Mouse (Mus musculus) embryonic facial prominence, embryonic 11.5 days (tissue): ENCODE data around the gene Gm5868. TPM values are rescaled to one million over a fixed set of nuclear protein-coding genes. Genes with fewer than 3 reads are reported as not detected.
"Not testable (repeated sequence)": the region's sequence is repeated elsewhere in the genome, so short reads cannot be mapped to it uniquely, and the experiment has no call there.

Experiments
- ATAC-seq: fragments of 200-750 bp; cut with Nextera tagmentation; replicated peaks from 2 replicates; pipeline ENCODE4 v1.8.0; 2017; ENCODE audit warnings: low read depth; ENCODE audit not compliant: insufficient number of reproducible peaks, low FRiP score, low TSS enrichment
- DNase-seq: peaks from one replicate; pipeline ENCODE4 v3.0.0-alpha.2; 2015; ENCODE audit warnings: low spot score
- H3K27ac ChIP-seq: fragments of 300-500 bp; sonication (generic); replicated peaks from 2 replicates; pipeline ENCODE4 v1.5.1; 2014; ENCODE audit warnings: mild to moderate bottlenecking, low read depth, low read length, control low read depth
- H3K27me3 ChIP-seq: fragments of 300-500 bp; sonication (generic); 2 replicates; pipeline ENCODE4 v1.6.1; 2014; ENCODE audit warnings: mild to moderate bottlenecking, low read length, moderate library complexity, mixed read lengths; ENCODE audit not compliant: control insufficient read depth, insufficient read depth
- H3K36me3 ChIP-seq: fragments of 300-500 bp; sonication (generic); replicated peaks from 2 replicates; pipeline ENCODE4 v1.6.1; 2014; ENCODE audit warnings: low read depth, mild to moderate bottlenecking, low read length, moderate library complexity, mixed read lengths; ENCODE audit not compliant: control insufficient read depth, insufficient read depth
- H3K4me1 ChIP-seq: fragments of 300-500 bp; sonication (generic); 2 replicates; pipeline ENCODE4 v1.6.1; 2014; ENCODE audit warnings: low read length, mixed read lengths; ENCODE audit not compliant: control insufficient read depth, insufficient read depth
- H3K4me2 ChIP-seq: fragments of 300-500 bp; sonication (generic); 2 replicates; pipeline ENCODE4 v1.6.1; 2014; ENCODE audit warnings: low read depth, mild to moderate bottlenecking, control low read depth, low read length, moderate library complexity
- H3K4me3 ChIP-seq: fragments of 300-500 bp; sonication (generic); 2 replicates; pipeline ENCODE4 v1.5.1; 2014; ENCODE audit warnings: low read depth, low read length, control low read depth
- H3K9ac ChIP-seq: fragments of 300-500 bp; sonication (generic); replicated peaks from 2 replicates; pipeline ENCODE4 v1.6.1; 2014; ENCODE audit warnings: mild to moderate bottlenecking, control low read depth, low read length
- H3K9me3 ChIP-seq: fragments of 300-500 bp; sonication (generic); replicated peaks from 2 replicates; pipeline ENCODE4 v1.6.1; 2016; ENCODE audit warnings: mild to moderate bottlenecking, low read length, inconsistent platforms, mixed read lengths; ENCODE audit not compliant: control insufficient read depth
- WGBS: fragments of 180-500 bp; shearing (Covaris S2); extraction: QIAGEN DNeasy Blood & Tissue Kit; methylation state at CpG from one replicate; pipeline ENCODE4 v1.1.7; 2014; 5-methylcytosine and 5-hydroxymethylcytosine counted together
- polyA plus RNA-seq: library from polyadenylated mRNA; unstranded; fragments of >200 nt; fragmentation: Nextera tagmentation; extraction: Ambion mirVana; gene quantifications from 2 replicates; pipeline ENCODE4 v1.2.1, GENCODE M21; 2014

Gm5868 gene
- polyA plus RNA-seq, 1 experiment from 2014 or later, result 1.9 TPM

DNA sequence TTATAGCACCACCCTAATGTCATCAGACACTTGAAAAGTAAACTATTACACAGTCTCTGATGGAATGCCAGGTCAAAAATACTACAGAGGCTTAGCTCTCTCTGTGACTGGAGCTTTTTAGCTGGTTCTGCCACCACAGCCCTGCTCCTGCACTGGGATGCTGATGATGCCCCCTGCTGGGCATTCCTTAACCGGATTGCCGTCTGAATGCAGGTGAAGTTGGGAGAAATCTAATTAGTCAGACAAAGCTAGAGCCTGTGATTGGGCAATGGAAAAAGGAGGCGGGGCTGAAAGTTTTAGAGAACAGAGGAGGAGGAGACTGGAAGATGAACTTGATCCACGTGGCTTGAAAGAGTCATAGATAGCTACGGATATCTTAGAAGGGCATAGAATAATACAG is 13.7 kb upstream of the Gm5868 start:
- Histone ChIP-seq H3K4me2 (no peak overlapping the region), H3K36me3 (no peaks in the 10 kb centered on the region), H3K27me3 (no peaks in the 10 kb centered on the region), H3K9me3 (no peaks in the 10 kb centered on the region), H3K9ac (no peak overlapping the region), H3K27ac (no peak overlapping the region), H3K4me1 (no peaks in the 10 kb centered on the region), H3K4me3 (no peak overlapping the region)
- 13% methylated on average over 5 of the region's 5 CpGs for WGBS
- ATAC-seq, result peak; percentile 44; the same call in 1 of the 2 replicates
- DNase-seq, result peak; percentile 66

DNA sequence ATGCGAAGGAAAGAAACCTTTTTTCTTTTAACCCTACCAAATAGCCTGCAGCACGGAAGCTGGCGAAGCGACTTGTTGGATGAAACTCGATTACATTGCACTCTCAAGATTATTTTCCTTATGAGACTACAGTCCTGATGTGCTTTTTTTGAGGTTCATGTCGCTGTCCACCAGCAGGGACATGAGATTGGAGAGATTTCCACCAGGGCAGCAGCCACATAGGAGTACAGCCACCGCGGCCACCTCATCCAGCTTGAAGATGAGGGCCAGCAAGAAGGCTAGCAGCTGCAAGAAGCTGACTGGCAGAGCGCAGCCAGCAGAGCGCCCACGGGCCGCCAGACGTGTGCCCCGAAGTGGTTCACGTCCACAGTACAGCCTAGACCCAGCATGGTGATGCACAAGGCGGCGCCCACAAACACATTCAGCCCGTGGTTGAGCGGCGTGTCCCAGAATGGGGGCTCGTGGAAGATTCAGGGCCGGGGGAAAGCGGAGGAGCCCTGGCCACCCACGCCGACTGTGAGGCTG is 622 bp downstream of the Gm5868 start:
- not testable (repeated sequence) for DNase-seq, H3K27ac ChIP-seq, H3K4me1 ChIP-seq, H3K36me3 ChIP-seq, H3K27me3 ChIP-seq, H3K9me3 ChIP-seq
- ATAC-seq, result peak; percentile 41; the same call in 1 of the 2 replicates
- peak overlapping the region; percentile 53 for H3K4me2 ChIP-seq
- H3K4me3 ChIP-seq, result peak overlapping the region; percentile 30; the same call in 1 of the 2 replicates
- 38% methylated on average over 25 of the region's 25 CpGs for WGBS
- H3K9ac ChIP-seq, result peak overlapping the region; percentile 30; the same call in 1 of the 2 replicates

DNA sequence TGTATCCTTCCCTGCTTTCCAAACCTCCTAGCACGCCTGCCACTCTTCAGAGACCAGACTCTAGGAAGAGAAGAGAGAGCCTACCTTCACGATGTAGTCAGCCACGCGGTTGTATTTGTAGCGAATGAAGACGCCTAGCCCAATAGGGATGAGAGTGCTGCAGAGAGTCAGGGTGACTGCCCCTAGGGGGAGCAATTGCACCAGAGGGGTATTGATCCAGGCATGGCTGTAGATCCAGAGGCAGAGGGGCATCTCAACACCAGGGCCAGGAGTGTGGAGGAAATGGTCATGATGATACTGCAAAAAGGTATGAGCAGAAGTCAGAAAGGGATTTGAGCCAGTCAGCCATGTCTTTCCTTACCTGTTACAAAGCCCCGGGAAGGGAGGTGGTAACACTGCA is 1.2 kb downstream of the Gm5868 start:
- H3K27me3 ChIP-seq, H3K9ac ChIP-seq, H3K36me3 ChIP-seq, H3K4me1 ChIP-seq, ATAC-seq, DNase-seq, H3K4me2 ChIP-seq, H3K4me3 ChIP-seq, H3K27ac ChIP-seq, H3K9me3 ChIP-seq: not testable (repeated sequence)
- 39% methylated on average over 7 of the region's 7 CpGs for WGBS

DNA sequence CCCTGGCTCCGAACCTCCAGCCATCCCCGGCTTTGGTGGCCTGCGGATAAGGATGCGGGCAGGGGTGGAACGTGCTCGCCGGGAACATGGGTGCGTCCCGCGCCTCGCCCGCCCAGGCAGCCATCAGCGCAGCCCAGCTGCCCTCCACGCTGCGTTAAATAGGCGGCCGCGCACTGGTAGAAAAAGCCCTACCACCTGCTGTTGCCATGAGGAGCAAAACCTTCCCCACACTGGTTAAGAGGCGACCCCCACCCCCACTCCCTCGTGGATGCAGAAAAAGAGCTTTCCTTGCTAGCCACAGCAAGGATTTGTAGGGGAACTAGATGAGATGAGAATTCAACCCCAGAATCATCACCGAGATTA is 6.4 kb downstream of the Gm5868 start, which contains the start of gene Zar1:
Gene Zar1, minus strand, starts transcription at position 285 of the 363 bp plus-strand sequence.
- H3K9me3 ChIP-seq, H3K36me3 ChIP-seq, H3K4me1 ChIP-seq, H3K27ac ChIP-seq, H3K27me3 ChIP-seq: not testable (repeated sequence)
- Histone ChIP-seq H3K9ac (peak within 1 kb of the TSS; percentile 60), H3K4me3 (peak within 1 kb of the TSS; percentile 30), H3K4me2 (peak within 1 kb of the TSS; percentile 75)
- ATAC-seq (peak; percentile 68; the same call in 1 of the 2 replicates), DNase-seq (peak; percentile 17)
- WGBS, result 5% methylated on average over 16 of the region's 21 CpGs

DNA sequence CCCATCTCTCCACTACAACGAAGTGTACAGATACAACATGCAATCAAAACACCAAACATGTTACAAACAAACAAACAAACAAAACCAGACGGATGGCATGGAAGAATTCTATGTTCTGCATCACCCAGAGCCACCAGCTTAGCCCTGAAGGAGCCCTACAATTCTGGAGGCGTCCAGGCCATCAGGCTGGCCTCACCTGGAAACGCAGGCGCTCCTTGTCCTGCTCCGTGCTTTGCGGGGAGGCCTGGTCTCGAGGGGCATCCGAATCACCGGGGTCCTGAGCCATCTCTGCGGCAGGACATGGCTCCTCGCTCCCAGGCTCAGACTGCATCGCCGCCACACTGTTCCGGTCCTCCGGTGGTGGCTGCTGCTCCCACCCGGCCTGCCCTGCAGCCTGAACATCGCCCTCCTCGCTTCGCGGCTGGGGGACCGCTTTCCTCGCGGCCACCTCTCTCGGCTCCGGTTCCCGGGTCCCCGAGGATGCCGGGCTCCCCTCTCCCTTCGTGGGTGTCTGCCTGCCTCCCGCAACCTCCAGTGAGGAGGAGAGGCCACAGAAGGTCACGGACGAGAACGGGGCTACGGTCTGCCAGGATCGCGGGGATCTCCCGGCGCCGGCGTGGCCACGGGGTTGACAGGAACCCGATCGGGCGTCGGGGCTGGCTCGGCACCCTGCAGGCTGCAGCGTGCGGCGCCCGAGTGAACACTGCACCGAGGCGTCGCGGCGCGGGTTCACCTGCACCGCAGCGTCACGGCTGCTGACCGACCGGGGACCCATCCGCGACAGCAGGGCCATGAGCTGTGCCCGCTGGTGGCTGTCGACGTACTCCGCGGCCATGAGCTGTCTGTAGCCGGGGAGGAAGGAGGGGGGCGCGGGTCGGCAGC is 7.0 kb downstream of the Gm5868 start:
- not testable (repeated sequence) for H3K36me3 ChIP-seq, H3K9me3 ChIP-seq, H3K27ac ChIP-seq, H3K4me1 ChIP-seq, H3K27me3 ChIP-seq
- WGBS, result 5% methylated on average over 44 of the region's 73 CpGs
- H3K9ac ChIP-seq, result peak overlapping the region; percentile 60
- ATAC-seq, result peak; percentile 83
- peak; percentile 28 for DNase-seq
- H3K4me3 ChIP-seq, result peak overlapping the region; percentile 30
- H3K4me2 ChIP-seq, result peak overlapping the region; percentile 75

DNA sequence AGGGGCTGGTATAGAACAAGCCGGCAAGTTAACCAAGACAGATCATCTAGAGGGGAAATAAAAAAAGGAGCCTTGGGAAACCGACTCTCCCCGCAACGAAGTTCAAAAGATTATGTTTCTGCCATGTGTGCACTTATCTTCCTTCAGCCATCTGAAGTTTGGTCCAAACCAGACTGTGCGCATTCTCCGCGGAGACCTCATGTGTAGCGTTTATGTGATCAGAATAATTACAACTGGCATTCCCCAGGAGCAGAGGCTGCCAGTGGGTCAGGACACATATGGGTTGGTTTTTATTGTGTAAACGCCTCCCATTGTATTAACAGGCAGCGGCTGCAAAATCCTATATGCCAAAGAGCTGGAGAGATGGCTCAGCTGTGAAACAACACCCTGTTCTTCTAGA is 7.8 kb downstream of the Gm5868 start:
- H3K36me3 ChIP-seq, H3K9me3 ChIP-seq, H3K27ac ChIP-seq, H3K4me1 ChIP-seq, H3K4me3 ChIP-seq, H3K9ac ChIP-seq, H3K27me3 ChIP-seq, H3K4me2 ChIP-seq: not testable (repeated sequence)
- peak; percentile 60 for ATAC-seq
- DNase-seq, result peak; percentile 69
- WGBS, result 37% methylated on average over 10 of the region's 10 CpGs

DNA sequence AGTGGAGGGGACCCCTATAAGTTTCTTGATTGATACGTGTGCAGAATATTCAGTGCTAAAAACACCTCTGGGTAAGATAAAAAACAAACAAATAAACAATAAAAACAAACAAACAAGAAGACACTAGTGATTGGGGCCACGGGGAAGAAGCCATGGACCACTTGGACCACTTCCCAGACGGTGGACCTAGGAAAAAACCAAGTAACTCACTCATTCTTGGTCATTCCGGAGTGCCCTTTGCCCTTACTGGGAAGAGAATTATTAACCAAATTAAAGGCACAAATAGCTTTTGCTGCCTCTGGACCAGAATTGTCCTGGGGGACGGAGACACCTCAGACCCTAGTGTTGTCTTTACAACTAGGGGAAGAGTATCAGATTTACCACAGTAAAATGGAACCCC is 21.7 kb downstream of the Gm5868 start:
- no peak for DNase-seq
- ATAC-seq, result no peak
- Histone ChIP-seq H3K9ac (no peak overlapping the region), H3K27ac (no peak overlapping the region), H3K36me3 (no peaks in the 10 kb centered on the region), H3K27me3 (no peaks in the 10 kb centered on the region), H3K4me3 (no peak overlapping the region), H3K4me2 (no peak overlapping the region), H3K9me3 (no peaks in the 10 kb centered on the region), H3K4me1 (no peaks in the 10 kb centered on the region)
- WGBS, result 76% methylated on average over 5 of the region's 5 CpGs

DNA sequence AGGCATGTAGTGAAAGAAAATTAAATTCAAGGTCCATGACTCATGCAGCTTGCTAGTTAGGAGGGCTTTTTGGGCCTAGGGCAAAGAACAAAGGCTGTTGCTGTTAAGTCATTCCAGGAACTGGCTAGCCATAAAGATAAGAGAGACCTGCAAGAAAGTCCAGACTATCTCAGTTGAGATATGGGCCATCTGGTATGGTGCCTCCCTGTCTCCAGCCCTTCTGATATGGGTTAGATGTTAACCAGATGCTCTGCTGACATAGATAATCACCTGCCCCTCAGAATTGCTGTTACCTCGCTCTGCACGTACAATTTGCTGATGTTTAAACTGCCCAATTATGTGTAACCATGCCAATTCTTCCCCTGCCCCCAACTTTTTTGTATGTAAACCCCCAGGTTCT is 24.2 kb downstream of the Gm5868 start:
- H3K9ac ChIP-seq, H3K4me2 ChIP-seq, DNase-seq, H3K9me3 ChIP-seq, H3K36me3 ChIP-seq, H3K4me3 ChIP-seq, ATAC-seq, H3K27ac ChIP-seq, H3K27me3 ChIP-seq, H3K4me1 ChIP-seq: not testable (repeated sequence)
- WGBS, result 81% methylated on average over 2 of the region's 2 CpGs
